Mouse (Mus musculus): Measurements from ENCODE around the gene Ube2m. TPM values are rescaled to one million over a fixed set of nuclear protein-coding genes. Genes with fewer than 3 reads are reported as not detected.

Gene Ube2m
- polyA plus RNA-seq, 2 experiments = 80.7 to 100 TPM

DNA sequence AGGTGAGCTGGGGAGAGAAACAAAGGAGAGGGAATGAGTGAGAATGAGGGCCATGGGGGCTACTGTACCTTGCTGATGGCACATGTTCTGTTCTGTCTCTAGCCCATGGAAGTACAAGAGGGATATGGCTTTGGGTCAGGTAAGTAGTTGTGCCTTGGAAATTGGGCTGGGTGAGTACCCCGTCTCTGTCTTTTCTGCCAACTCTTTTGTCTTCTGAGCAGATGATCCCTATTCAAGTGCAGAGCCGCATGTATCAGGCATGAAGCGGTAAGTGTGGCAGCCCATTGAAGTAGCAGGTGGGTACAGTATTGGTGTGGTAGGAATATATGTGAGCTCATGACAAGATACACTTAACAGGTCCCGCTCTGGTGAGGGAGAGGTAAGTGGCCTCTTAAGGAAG is 9.1 kb downstream of the Ube2m start:
- DNase-seq (ENCODE audit: low read depth in 3 of 3, low spot score in 3 of 3) (no peak), ATAC-seq (ENCODE audit: insufficient read depth) (no peak)
- H3K27ac ChIP-seq = no peak overlapping the region
- TF ChIP-seq CTCF (IDR thresholded peaks at IDR 0.05; ENCODE audit: low read depth) = no peak
- TF ChIP-seq EP300 (IDR thresholded peaks at IDR 0.05; ENCODE audit: low read depth) = no peak
- H3K4me2 ChIP-seq (ENCODE audit: low read depth) = no peak overlapping the region
- no peak overlapping the region for H3K4me3 ChIP-seq (ENCODE audit: insufficient read depth in 1 of 2, low read depth in 2 of 2, low read length in 2 of 2)
- WGBS (ENCODE audit: insufficient replicate concordance) = 85% methylated on average over 4 of the region's 4 CpGs
- H3K9me3 ChIP-seq (ENCODE audit: control insufficient read depth, low read length) = no peaks in the 10 kb centered on the region
- peaks cover 77% of the 10 kb centered on the region for H3K36me3 ChIP-seq (replicated peaks; ENCODE audit: control insufficient read depth, insufficient read depth, low read depth)
- H3K27me3 ChIP-seq (ENCODE audit: control insufficient read depth, insufficient read depth, low read length) = no peaks in the 10 kb centered on the region
- H3K4me1 ChIP-seq (replicated peaks; ENCODE audit: control insufficient read depth in 2 of 2, insufficient read depth in 2 of 2, low read length in 1 of 2) = peaks cover 8 to 18% of the 10 kb centered on the region in 2 experiments
- no peak overlapping the region for H3K9ac ChIP-seq (replicated peaks)

DNA sequence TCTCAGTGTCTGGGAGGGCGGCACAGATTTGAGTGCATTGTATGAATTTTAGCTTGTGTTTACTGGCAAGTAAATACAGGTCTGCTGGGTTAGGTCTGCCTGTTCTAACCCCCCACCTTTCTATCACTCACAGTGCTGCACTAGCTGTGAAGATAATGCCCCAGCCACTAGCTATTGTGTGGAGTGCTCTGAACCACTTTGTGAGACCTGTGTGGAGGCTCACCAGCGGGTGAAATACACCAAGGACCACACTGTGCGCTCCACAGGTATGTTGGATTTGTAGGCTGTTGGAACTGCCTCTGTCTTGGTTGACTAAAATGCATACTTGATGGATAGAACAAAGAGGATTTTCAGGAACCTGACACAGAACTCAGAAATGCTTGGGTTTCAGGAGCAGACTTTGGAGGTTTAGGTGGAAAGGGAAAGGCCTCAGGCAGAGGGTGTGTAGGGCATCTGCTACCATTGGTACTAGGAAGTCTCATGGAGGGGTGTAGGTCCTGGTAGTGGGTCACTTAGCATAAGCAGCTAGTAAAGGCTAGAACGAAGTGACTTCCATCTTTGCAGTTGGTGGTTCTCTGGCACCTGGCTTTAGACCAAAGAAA is 12.5 kb downstream of the Ube2m start:
- no peak overlapping the region for H3K27ac ChIP-seq
- WGBS (ENCODE audit: insufficient replicate concordance) = 31% methylated on average over 4 of the region's 4 CpGs

DNA sequence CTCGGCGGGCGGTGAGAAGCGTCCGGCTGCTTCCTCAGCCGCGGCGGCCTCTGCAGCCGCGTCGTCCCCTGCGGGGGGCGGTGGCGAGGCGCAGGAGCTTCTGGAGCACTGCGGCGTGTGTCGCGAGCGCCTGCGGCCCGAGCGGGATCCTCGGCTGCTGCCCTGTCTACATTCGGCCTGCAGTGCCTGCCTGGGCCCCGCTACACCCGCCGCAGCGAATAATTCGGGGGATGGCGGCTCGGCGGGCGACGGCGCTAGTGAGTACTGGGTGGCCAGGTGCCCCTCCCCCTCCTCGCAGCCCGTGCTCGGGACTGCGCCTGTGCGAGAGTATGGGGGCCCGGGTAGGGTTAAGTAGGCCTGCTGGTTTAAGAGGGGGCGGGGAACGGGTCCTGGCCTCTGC is 13.3 kb downstream of the Ube2m start:
- TF ChIP-seq EP300 (IDR thresholded peaks at IDR 0.05; ENCODE audit: low read depth) (no peak), CTCF (IDR thresholded peaks at IDR 0.05; ENCODE audit: low read depth) (peak; percentile 39)
- Histone ChIP-seq H3K4me1 (replicated peaks; ENCODE audit: control insufficient read depth in 2 of 2, insufficient read depth in 2 of 2, low read length in 1 of 2) (peaks cover 14 to 20% of the 10 kb centered on the region in 2 experiments), H3K27me3 (ENCODE audit: control insufficient read depth, insufficient read depth, low read length) (no peaks in the 10 kb centered on the region), H3K27ac (peak overlapping the region; percentile 83), H3K4me2 (ENCODE audit: low read depth) (peak overlapping the region; percentile 94), H3K9ac (replicated peaks) (peak overlapping the region; percentile 87), H3K4me3 (ENCODE audit: insufficient read depth in 1 of 2, low read depth in 2 of 2, low read length in 2 of 2) (peak overlapping the region; percentile 78 to 87), H3K36me3 (replicated peaks; ENCODE audit: control insufficient read depth, insufficient read depth, low read depth) (peaks cover 43% of the 10 kb centered on the region), H3K9me3 (ENCODE audit: control insufficient read depth, low read length) (no peaks in the 10 kb centered on the region)
- DNase-seq (ENCODE audit: low read depth in 3 of 3, low spot score in 3 of 3) (peak in 1 of 3 experiments; percentile 36), ATAC-seq (ENCODE audit: insufficient read depth) (peak; percentile 50)
- under 1% methylated on average over 40 of the region's 44 CpGs for WGBS (ENCODE audit: insufficient replicate concordance)

More for the DNA sequence above, 12.5 kb downstream of the Ube2m start:
- no peak for DNase-seq (ENCODE audit: low read depth in 3 of 3, low spot score in 3 of 3)
- Histone ChIP-seq H3K4me2 (ENCODE audit: low read depth) (peak overlapping the region; percentile 94), H3K9ac (replicated peaks) (peak overlapping the region; percentile 87), H3K9me3 (ENCODE audit: control insufficient read depth, low read length) (no peaks in the 10 kb centered on the region), H3K4me3 (ENCODE audit: insufficient read depth in 1 of 2, low read depth in 2 of 2, low read length in 2 of 2) (peak overlapping the region; percentile 78 to 87), H3K36me3 (replicated peaks; ENCODE audit: control insufficient read depth, insufficient read depth, low read depth) (peaks cover 51% of the 10 kb centered on the region), H3K27me3 (ENCODE audit: control insufficient read depth, insufficient read depth, low read length) (no peaks in the 10 kb centered on the region), H3K4me1 (replicated peaks; ENCODE audit: control insufficient read depth in 2 of 2, insufficient read depth in 2 of 2, low read length in 1 of 2) (peaks cover 14 to 20% of the 10 kb centered on the region in 2 experiments)
- ATAC-seq (ENCODE audit: insufficient read depth) = no peak
- TF ChIP-seq EP300 (IDR thresholded peaks at IDR 0.05; ENCODE audit: low read depth) = no peak
- no peak for TF ChIP-seq CTCF (IDR thresholded peaks at IDR 0.05; ENCODE audit: low read depth)

DNA sequence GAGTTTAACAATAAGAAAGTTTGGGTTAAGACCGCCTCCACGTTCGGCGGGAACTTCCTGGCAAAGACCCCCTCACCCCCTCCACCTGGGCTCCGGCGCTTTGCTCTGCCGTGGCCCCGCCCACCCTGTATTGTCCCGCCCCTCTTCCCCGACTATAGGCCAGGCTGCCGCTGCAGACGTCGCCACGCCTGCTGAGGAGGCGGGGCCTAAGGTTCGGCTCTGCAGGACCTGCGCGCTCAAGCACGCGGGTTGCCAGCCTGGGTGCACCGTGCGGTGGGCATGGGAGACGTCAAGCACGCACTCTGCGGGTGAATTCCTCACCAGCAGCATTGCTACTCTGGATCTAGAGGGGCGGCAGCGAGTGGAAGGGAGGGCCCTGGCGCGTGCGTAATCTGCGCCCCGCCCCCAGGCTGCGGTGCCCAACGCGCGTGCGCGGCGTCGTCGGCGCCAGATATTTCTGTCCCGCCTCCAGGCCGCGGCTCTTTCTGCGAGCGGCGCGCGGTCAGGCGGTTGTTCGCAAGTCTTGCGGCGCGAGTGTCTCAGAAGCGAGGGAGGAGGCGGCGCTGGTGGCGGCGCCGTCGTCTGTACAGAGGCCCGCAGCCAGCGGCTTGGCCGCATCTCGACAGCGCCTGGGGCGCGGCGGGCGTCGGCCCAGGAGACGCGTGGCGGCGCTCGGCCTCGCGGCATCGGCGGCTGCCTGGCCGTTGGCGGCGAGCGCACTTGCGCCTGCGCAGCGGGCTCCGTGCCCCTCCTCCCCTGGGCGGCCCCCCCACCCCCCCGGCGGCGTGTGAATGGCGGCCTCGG is 13.9 kb downstream of the Ube2m start:
- WGBS (ENCODE audit: insufficient replicate concordance) = under 1% methylated on average over 89 of the region's 95 CpGs
- TF ChIP-seq CTCF (IDR thresholded peaks at IDR 0.05; ENCODE audit: low read depth) = no peak
- no peak for TF ChIP-seq EP300 (IDR thresholded peaks at IDR 0.05; ENCODE audit: low read depth)
- peak; percentile 83 for ATAC-seq (ENCODE audit: insufficient read depth)

More for the DNA sequence above, 13.9 kb downstream of the Ube2m start:
- peak; percentile 78 to 81 (median 80) for DNase-seq (ENCODE audit: low read depth in 3 of 3, low spot score in 3 of 3)
- H3K4me2 ChIP-seq (ENCODE audit: low read depth) = peak overlapping the region; percentile 94
- no peaks in the 10 kb centered on the region for H3K27me3 ChIP-seq (ENCODE audit: control insufficient read depth, insufficient read depth, low read length)
- peak overlapping the region; percentile 83 for H3K27ac ChIP-seq
- H3K4me3 ChIP-seq (ENCODE audit: insufficient read depth in 1 of 2, low read depth in 2 of 2, low read length in 2 of 2) = peak overlapping the region; percentile 78 to 87
- peaks cover 14 to 20% of the 10 kb centered on the region in 2 experiments for H3K4me1 ChIP-seq (replicated peaks; ENCODE audit: control insufficient read depth in 2 of 2, insufficient read depth in 2 of 2, low read length in 1 of 2)
- peaks cover 36% of the 10 kb centered on the region for H3K36me3 ChIP-seq (replicated peaks; ENCODE audit: control insufficient read depth, insufficient read depth, low read depth)
- H3K9me3 ChIP-seq (ENCODE audit: control insufficient read depth, low read length) = no peaks in the 10 kb centered on the region
- H3K9ac ChIP-seq (replicated peaks) = peak overlapping the region; percentile 87
